Mouse (Mus musculus) liver, postnatal 0 days (tissue): ENCODE results near the gene Phospho1.

Experiments
- CTCF ChIP-seq: sonication (generic); IDR thresholded peaks from 2 replicates; pipeline ENCODE4 v1.5.1; 2016; ENCODE audit warnings: antibody characterized with exemption, low read depth
- EP300 ChIP-seq: IDR thresholded peaks from 2 replicates; pipeline ENCODE4 v1.6.1; 2016; ENCODE audit warnings: antibody characterized with exemption, low read depth, mild to moderate bottlenecking

DNA sequence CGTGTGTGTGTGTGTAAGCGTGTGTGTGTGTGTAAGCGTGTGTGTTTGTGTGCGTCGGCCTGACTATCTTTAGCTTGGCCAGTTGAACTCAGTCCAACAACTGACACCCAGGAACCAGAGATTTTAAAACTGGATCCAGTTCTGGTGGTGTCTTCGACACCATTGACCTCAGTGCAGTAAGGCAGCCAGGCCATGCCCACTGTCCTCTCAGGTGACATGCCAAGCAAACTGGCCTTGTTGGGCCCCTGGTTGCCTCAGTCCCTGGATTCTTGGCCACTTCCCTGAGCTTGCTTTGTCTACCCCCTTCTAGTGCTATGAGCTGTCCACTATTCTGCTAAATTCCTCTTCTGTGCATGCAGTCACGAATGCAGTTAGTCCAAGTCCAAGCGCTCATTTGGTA lies 37.1 kb downstream of the Phospho1 start:
- no peak for TF ChIP-seq CTCF
- no peak for TF ChIP-seq EP300
